Mouse (Mus musculus) hindbrain, embryonic 15.5 days (tissue): ENCODE measurements around the gene Gm13277. TPM values are rescaled to one million over a fixed set of nuclear protein-coding genes. Genes with fewer than 3 reads are reported as not detected.
"Not testable (repeated sequence)": the region's sequence is repeated elsewhere in the genome, so short reads cannot be mapped to it uniquely, and the experiment has no call there.

Source experiments
- ATAC-seq: fragments of 200-750 bp; cut with Nextera tagmentation; 2 replicates; pipeline ENCODE4 v1.8.0; 2017; ENCODE audit warnings: low read depth, moderate number of reproducible peaks, moderate TSS enrichment; ENCODE audit not compliant: low FRiP score
- H3K27ac ChIP-seq: fragments of 300-500 bp; sonication (generic); replicated peaks from 2 replicates; pipeline ENCODE4 v1.5.1; 2015; ENCODE audit warnings: mild to moderate bottlenecking, inconsistent platforms
- H3K27me3 ChIP-seq: fragments of 300-500 bp; sonication (generic); 2 replicates; pipeline ENCODE4 v1.6.1; 2015; ENCODE audit warnings: control low read depth, inconsistent platforms
- H3K36me3 ChIP-seq: fragments of 300-500 bp; sonication (generic); 2 replicates; pipeline ENCODE4 v1.6.1; 2015; ENCODE audit warnings: control low read depth, inconsistent platforms
- H3K4me1 ChIP-seq: fragments of 300-500 bp; sonication (generic); replicated peaks from 2 replicates; pipeline ENCODE4 v1.6.1; 2015; ENCODE audit warnings: control low read depth, inconsistent platforms
- H3K4me2 ChIP-seq: fragments of 300-500 bp; sonication (generic); 2 replicates; pipeline ENCODE4 v1.6.1; 2015; ENCODE audit warnings: moderate library complexity, mild to moderate bottlenecking, inconsistent platforms
- H3K4me3 ChIP-seq: fragments of 300-500 bp; sonication (generic); 2 replicates; pipeline ENCODE4 v1.5.1; 2015; ENCODE audit warnings: mild to moderate bottlenecking, inconsistent platforms
- H3K9ac ChIP-seq: fragments of 300-500 bp; sonication (generic); 2 replicates; pipeline ENCODE4 v1.6.1; 2015; ENCODE audit warnings: inconsistent platforms
- H3K9me3 ChIP-seq: fragments of 300-500 bp; sonication (generic); 2 replicates; pipeline ENCODE4 v1.6.1; 2016; ENCODE audit warnings: control low read depth, inconsistent platforms
- whole genome bisulfite sequencing: fragments of 180-500 bp; shearing (Covaris S2); methylation state at CpG from one replicate; pipeline ENCODE4 v1.1.7; 2015; 5-methylcytosine and 5-hydroxymethylcytosine counted together
- polyA plus RNA-seq: library from polyadenylated mRNA; unstranded; fragments of >200 nt; fragmentation: Nextera tagmentation; extraction: Ambion mirVana; gene quantifications from 2 replicates; pipeline ENCODE4 v1.2.1, GENCODE M21; 2015

Gm13277 gene
- polyA plus RNA-seq, 1 experiment from 2014 or later = not detected

DNA sequence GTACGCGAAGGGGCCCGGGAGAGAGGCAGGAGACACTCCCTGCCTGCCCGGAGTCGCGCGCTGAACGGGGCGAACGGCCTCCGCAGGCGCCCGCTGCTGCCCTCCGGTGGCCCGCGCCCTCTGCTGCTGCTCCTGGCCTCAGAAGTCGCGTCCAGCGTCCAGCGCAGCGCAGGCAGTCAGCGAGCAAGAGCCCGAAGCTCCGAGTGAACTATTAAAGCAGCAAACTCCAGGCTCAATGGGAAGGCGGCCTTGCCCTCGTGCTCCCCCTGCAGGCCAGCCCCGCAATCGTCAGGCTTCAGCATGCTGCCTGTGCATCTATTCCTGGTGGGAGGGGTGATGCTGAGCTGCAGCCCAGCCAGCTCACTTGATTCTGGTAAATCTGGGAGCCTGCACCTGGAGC lies 8.7 kb downstream of the Gm13277 start, which contains the start of gene Gm13279:
Gene Gm13279, plus strand, starts transcription at position 301 of the 400 bp plus-strand sequence.
- not testable (repeated sequence) for H3K9me3 ChIP-seq, H3K27ac ChIP-seq
- no CpG with 5 or more reads among the region's 28 CpGs for WGBS

DNA sequence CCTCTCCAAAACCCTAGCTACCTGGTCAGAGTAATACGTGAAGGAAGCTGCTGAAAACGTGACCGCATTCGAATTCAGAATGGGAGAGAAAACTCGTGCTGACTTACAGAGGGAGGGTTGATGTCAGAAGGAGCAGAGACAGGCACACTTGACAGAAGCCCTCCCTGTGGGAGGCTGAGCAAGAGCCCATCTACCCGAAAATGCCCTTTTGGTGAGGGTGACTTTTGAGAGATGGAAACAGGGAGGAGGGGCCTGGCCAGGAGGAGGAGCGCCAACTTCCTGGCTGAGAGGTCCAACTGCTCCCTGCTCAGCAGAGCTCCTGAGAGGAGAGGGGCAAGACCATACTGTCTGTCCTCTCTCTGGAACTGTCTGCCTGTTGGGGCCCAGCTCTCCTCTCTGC lies 10.9 kb downstream of the Gm13277 start, which contains the start of gene Gm13285:
Gene Gm13285, plus strand, starts transcription at position 301 of the 400 bp plus-strand sequence.
- H3K4me1 ChIP-seq, H3K9me3 ChIP-seq, ATAC-seq, H3K27ac ChIP-seq, H3K9ac ChIP-seq, H3K4me3 ChIP-seq, H3K27me3 ChIP-seq, H3K36me3 ChIP-seq, H3K4me2 ChIP-seq: not testable (repeated sequence)
- WGBS = 14% methylated on average over 6 of the region's 7 CpGs

More for the DNA sequence above, 8.7 kb downstream of the Gm13277 start, which contains the start of gene Gm13279:
- not testable (repeated sequence) for H3K4me2 ChIP-seq, H3K36me3 ChIP-seq, H3K4me3 ChIP-seq, H3K27me3 ChIP-seq, ATAC-seq, H3K4me1 ChIP-seq, H3K9ac ChIP-seq

DNA sequence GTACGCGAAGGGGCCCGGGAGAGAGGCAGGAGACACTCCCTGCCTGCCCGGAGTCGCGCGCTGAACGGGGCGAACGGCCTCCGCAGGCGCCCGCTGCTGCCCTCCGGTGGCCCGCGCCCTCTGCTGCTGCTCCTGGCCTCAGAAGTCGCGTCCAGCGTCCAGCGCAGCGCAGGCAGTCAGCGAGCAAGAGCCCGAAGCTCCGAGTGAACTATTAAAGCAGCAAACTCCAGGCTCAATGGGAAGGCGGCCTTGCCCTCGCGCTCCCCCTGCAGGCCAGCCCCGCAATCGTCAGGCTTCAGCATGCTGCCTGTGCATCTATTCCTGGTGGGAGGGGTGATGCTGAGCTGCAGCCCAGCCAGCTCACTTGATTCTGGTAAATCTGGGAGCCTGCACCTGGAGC lies 14.5 kb downstream of the Gm13277 start, which contains the start of gene Gm13287:
Gene Gm13287, plus strand, starts transcription at position 301 of the 400 bp plus-strand sequence.
- WGBS = no CpG with 5 or more reads among the region's 29 CpGs
- H3K27me3 ChIP-seq, ATAC-seq, H3K4me2 ChIP-seq, H3K9ac ChIP-seq, H3K4me1 ChIP-seq, H3K27ac ChIP-seq, H3K9me3 ChIP-seq, H3K36me3 ChIP-seq, H3K4me3 ChIP-seq: not testable (repeated sequence)

DNA sequence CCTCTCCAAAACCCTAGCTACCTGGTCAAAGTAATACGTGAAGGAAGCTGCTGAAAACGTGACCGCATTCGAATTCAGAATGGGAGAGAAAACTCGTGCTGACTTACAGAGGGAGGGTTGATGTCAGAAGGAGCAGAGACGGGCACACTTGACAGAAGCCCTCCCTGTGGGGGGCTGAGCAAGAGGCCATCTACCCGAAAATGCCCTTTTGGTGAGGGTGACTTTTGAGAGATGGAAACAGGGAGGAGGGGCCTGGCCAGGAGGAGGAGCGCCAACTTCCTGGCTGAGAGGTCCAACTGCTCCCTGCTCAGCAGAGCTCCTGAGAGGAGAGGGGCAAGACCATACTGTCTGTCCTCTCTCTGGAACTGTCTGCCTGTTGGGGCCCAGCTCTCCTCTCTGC lies 16.8 kb downstream of the Gm13277 start, which contains the start of gene Gm13288:
Gene Gm13288, plus strand, starts transcription at position 301 of the 400 bp plus-strand sequence.
- H3K9ac ChIP-seq, H3K36me3 ChIP-seq, ATAC-seq, H3K27ac ChIP-seq, H3K9me3 ChIP-seq, H3K27me3 ChIP-seq, H3K4me1 ChIP-seq: not testable (repeated sequence)
- WGBS = no CpG with 5 or more reads among the region's 8 CpGs
- H3K4me2 ChIP-seq = peak within 1 kb of the TSS; percentile 49
- 0 out of 2 replicates have a peak within 1 kb of the TSS, but pooled peaks have one; percentile 24 for H3K4me3 ChIP-seq

DNA sequence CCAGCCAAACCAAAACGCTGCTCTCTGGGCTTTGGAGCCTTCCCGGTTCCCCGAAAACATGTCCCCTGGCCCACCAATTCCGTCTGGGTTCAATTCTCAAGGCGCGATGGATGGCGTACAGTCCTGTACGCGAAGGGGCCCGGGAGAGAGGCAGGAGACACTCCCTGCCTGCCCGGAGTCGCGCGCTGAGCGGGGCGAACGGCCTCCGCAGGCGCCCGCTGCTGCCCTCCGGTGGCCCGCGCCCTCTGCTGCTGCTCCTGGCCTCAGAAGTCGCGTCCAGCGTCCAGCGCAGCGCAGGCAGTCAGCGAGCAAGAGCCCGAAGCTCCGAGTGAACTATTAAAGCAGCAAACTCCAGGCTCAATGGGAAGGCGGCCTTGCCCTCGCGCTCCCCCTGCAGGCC lies 17.3 kb downstream of the Gm13277 start:
- WGBS = 0% methylated on average over 18 of the region's 34 CpGs
- ATAC-seq, H3K36me3 ChIP-seq: not testable (repeated sequence)

DNA sequence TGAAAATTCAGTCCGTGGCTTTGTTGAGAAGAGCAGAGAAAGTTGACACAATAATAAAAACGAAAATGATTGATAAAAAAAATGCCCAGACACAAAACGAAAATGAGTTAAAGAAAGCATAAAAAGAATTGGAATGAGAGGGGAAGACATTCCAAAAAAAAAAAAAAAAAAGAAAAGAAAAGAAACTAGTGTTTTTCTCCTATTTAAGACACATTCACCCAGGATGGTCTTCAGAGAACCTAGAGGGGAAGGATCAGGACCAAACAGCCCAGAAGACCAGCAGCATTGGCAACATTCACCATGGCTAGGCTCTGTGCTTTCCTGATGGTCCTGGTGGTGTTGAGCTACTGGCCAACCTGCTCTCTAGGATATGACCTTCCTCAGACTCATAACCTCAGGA lies 27.5 kb downstream of the Gm13277 start, which contains the start of gene Ifna7:
Gene Ifna7, plus strand, starts transcription at position 301 of the 400 bp plus-strand sequence.
- H3K9ac ChIP-seq = no peak within 1 kb of the TSS
- H3K4me1 ChIP-seq = no peaks in the 10 kb centered on the region
- WGBS = 76% methylated on average over 3 of the region's 3 CpGs
- ATAC-seq = no peak
- no peak within 1 kb of the TSS for H3K4me2 ChIP-seq
- no peaks in the 10 kb centered on the region for H3K27me3 ChIP-seq
- no peaks in the 10 kb centered on the region for H3K9me3 ChIP-seq
- no peak within 1 kb of the TSS for H3K27ac ChIP-seq
- no peaks in the 10 kb centered on the region for H3K36me3 ChIP-seq
- H3K4me3 ChIP-seq = no peak within 1 kb of the TSS

More for the DNA sequence above, 17.3 kb downstream of the Gm13277 start:
- not testable (repeated sequence) for H3K27ac ChIP-seq, H3K9ac ChIP-seq, H3K27me3 ChIP-seq, H3K9me3 ChIP-seq, H3K4me1 ChIP-seq
- H3K4me2 ChIP-seq = peak overlapping the region; percentile 49
- H3K4me3 ChIP-seq = 0 out of 2 replicates have a peak overlapping the region, but pooled peaks have one; percentile 24

DNA sequence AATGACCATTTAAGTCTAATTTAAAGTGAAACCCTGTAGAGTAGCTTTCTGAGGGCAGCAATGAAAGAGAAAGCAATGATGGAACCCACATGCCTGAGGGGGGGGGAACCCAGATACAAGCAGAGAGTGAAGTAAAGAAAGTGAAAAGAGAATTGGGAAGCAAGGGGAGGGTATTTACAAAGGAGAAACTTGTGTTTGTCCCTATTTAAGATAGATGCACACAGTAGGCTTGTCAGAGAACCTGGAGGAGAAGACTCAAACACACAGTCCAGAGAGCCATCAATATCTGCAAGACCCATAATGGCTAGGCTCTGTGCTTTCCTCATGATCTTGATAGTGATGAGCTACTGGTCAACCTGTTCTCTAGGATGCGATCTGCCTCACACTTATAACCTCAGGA lies 31.2 kb downstream of the Gm13277 start, which contains the start of gene Ifna11:
Gene Ifna11, plus strand, starts transcription at position 301 of the 400 bp plus-strand sequence.
- Histone ChIP-seq H3K9ac (no peak within 1 kb of the TSS), H3K27me3 (no peaks in the 10 kb centered on the region), H3K4me1 (no peaks in the 10 kb centered on the region), H3K36me3 (no peaks in the 10 kb centered on the region), H3K9me3 (no peaks in the 10 kb centered on the region), H3K4me2 (no peak within 1 kb of the TSS), H3K4me3 (no peak within 1 kb of the TSS), H3K27ac (no peak within 1 kb of the TSS)
- no peak for ATAC-seq
- WGBS = 81% methylated on average over 1 of the region's 1 CpGs

DNA sequence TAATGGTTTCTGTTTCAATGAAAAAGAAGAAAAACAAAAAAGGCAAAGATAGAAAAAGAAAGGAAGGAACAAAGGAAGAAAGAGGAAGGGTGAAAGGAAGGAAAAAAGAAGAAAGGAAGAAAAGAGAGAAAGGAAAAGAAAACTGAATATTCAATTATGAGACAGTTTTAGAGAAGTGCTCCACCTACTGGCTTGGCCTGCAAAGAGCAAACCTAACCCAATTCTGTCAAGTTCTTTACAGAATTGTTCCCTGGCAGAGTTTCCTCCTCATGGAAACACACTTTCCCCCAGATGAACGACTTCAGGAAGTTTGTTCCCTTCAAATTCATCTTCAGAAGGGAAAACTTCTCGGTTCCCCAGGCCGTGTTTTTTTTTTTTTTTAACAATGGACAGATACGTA lies 34.6 kb downstream of the Gm13277 start:
- Histone ChIP-seq H3K27me3 (no peaks in the 10 kb centered on the region), H3K36me3 (no peaks in the 10 kb centered on the region), H3K4me3 (no peak overlapping the region), H3K27ac (no peak overlapping the region), H3K9ac (no peak overlapping the region), H3K4me1 (no peaks in the 10 kb centered on the region), H3K9me3 (no peaks in the 10 kb centered on the region), H3K4me2 (no peak overlapping the region)
- 25% methylated on average over 4 of the region's 4 CpGs for WGBS
- no peak for ATAC-seq

DNA sequence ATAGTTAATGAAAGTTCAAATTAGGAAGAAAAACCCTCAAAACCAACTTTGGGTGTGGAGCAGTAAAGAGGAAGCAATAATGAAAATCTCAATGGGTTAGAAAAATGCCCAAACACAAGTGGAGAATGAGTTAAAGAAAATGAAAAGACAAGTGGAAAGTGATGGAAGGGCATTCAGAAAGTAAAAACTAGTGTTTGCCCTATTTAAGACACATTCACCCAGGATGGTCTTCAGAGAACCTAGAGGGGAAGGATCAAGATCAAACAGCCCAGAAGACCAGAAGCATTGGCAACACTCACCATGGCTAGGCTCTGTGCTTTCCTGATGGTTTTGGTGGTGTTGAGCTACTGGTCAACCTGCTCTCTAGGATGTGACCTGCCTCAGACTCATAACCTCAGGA lies 38.7 kb downstream of the Gm13277 start, which contains the start of gene Ifna6:
Gene Ifna6, plus strand, starts transcription at position 301 of the 400 bp plus-strand sequence.
- H3K4me2 ChIP-seq, ATAC-seq, H3K27ac ChIP-seq, H3K9me3 ChIP-seq, H3K4me3 ChIP-seq, H3K9ac ChIP-seq, H3K4me1 ChIP-seq, H3K36me3 ChIP-seq, H3K27me3 ChIP-seq: not testable (repeated sequence)

DNA sequence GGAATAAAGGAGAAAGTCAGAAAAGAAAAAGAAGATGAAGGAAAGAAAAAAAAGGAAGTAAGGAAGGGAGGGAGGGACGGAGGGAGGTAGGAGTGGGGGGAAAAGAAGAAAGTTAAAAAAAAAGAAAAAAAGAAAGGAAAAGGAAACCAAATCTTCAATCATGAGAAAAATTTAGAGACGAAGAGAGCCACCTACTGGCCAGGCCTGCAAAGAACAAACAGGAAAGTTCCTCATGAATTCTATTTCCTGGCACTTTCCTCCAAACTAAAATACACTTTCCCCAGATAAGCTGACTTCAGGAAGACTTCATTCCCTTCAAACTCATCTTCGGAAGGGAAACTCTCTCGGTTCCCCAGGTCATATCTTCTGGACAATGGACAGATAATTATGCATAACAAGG lies 42.1 kb downstream of the Gm13277 start:
- ATAC-seq = no peak
- Histone ChIP-seq H3K36me3 (no peaks in the 10 kb centered on the region), H3K9ac (no peak overlapping the region), H3K27me3 (no peaks in the 10 kb centered on the region), H3K9me3 (no peaks in the 10 kb centered on the region), H3K4me2 (no peak overlapping the region), H3K27ac (no peak overlapping the region), H3K4me3 (no peak overlapping the region), H3K4me1 (no peaks in the 10 kb centered on the region)
- WGBS = 33% methylated on average over 4 of the region's 4 CpGs

DNA sequence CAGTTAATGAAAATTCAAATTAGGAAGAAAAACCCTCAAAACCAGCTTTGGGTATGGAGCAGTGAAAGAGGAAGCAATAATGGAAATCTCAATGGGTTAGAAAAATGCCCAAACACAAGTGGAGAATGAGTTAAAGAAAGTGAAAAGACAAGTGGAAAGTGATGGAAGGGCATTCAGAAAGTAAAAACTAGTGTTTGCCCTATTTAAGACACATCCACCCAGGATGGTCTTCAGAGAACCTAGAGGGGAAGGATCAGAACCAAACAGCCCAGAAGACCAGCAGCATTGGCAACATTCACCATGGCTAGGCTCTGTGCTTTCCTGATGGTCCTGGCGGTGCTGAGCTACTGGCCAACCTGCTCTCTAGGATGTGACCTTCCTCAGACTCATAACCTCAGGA lies 46.8 kb downstream of the Gm13277 start, which contains the start of gene Ifna5:
Gene Ifna5, plus strand, starts transcription at position 301 of the 400 bp plus-strand sequence.
- H3K9ac ChIP-seq, H3K4me3 ChIP-seq, H3K27ac ChIP-seq, H3K9me3 ChIP-seq, H3K27me3 ChIP-seq, H3K4me2 ChIP-seq, H3K4me1 ChIP-seq, H3K36me3 ChIP-seq, ATAC-seq: not testable (repeated sequence)
- 96% methylated on average over 1 of the region's 1 CpGs for WGBS
